Mouse (Mus musculus): ENCODE measurements around the gene Plekho1. TPM values are rescaled to one million over a fixed set of nuclear protein-coding genes. Genes with fewer than 3 reads are reported as not detected.

Gene Plekho1
- polyA plus RNA-seq, 1 experiment: 305 TPM

DNA sequence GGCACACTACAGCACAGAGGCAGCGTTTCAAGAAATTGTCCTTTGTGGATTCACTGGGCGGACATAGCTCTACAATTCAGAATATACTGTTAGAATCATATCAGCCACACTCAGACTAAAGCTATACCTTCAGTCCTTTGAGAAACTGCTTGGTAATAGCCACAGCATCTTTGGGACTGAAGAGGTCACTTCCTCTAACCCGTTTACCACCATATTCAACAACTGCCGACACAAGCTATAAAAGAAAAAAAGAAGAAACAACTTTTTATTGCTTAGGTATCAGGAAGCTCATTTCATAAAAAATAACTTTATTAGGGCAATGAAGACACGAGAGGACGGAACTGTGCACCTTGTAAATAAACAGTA lies 36.8 kb upstream of the Plekho1 start:
- no peak overlapping the region for H3K4me3 ChIP-seq (ENCODE audit: insufficient read depth, low read length)

DNA sequence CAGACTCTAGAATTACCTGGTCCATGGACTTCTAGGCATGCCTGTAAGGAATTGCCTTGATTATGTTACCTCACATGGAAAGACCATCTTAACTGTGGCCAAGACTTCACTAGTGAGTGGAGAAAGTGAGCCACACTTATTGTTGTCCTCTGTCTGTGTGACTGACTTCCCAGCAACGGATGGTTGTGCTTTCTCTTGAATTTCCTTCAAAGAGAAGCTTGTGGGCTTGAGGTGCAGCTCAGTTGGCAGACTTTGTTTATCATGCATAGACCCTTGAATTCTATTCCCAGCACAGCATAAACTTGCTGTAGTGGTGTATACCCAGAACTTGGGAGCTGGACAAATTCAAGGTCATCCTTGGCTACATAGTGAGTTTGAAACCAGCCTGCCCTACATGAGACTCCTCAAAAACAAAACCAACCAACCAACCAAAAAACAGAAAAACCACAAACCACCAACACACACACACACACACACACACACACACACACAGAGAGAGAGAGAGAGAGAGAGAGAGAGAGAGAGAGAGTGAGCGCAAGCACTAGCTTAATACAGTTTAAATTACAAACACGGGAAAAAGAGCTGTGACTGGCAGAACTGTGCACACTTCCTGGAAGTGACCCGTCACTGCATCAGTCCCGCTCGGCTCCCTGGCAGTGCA lies 36.3 kb upstream of the Plekho1 start:
- 0 out of 2 replicates have a peak overlapping the region, but pooled peaks have one; percentile 3 for H3K27ac ChIP-seq (ENCODE audit: insufficient read depth, low read depth, low read length)
- peaks cover 26% of the 10 kb centered on the region for H3K4me1 ChIP-seq (ENCODE audit: control insufficient read depth, insufficient read depth, low read length)
- TF ChIP-seq CTCF (IDR thresholded peaks at IDR 0.05; ENCODE audit: low read depth, low read length) (no peak), POLR2A (IDR thresholded peaks at IDR 0.05; ENCODE audit: borderline replicate concordance, low read depth, low read length) (no peak)
- H3K4me3 ChIP-seq (ENCODE audit: insufficient read depth, low read length): no peak overlapping the region

More for the DNA sequence above, 36.8 kb upstream of the Plekho1 start:
- Histone ChIP-seq H3K4me1 (ENCODE audit: control insufficient read depth, insufficient read depth, low read length) (peaks cover 21% of the 10 kb centered on the region), H3K27ac (ENCODE audit: insufficient read depth, low read depth, low read length) (no peak overlapping the region)
- TF ChIP-seq POLR2A (IDR thresholded peaks at IDR 0.05; ENCODE audit: borderline replicate concordance, low read depth, low read length) (no peak), CTCF (IDR thresholded peaks at IDR 0.05; ENCODE audit: low read depth, low read length) (no peak)

DNA sequence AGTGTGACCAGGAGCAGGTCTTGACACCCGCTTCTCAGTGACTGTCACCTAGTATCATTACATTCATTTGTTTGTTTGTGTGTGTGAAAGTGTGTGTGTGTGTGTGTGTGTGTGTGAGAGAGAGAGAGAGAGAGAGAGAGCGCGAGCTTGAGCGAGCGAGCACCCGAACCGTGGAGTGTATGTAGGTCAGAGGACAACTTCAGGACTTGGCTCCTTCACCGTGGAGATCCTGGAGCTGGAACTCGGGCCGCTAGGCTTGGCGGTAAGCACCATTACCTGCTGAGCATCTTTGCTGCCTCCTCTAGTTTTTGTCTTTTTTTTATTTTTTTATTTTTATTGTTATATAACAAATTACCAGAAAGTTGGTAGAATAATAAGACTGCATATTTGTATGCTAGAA lies 34.0 kb upstream of the Plekho1 start:
- Histone ChIP-seq H3K4me3 (ENCODE audit: insufficient read depth, low read length) (no peak overlapping the region), H3K27ac (ENCODE audit: insufficient read depth, low read depth, low read length) (no peak overlapping the region), H3K4me1 (ENCODE audit: control insufficient read depth, insufficient read depth, low read length) (peaks cover 32% of the 10 kb centered on the region)
- TF ChIP-seq CTCF (IDR thresholded peaks at IDR 0.05; ENCODE audit: low read depth, low read length): no peak
- TF ChIP-seq POLR2A (IDR thresholded peaks at IDR 0.05; ENCODE audit: borderline replicate concordance, low read depth, low read length): no peak

DNA sequence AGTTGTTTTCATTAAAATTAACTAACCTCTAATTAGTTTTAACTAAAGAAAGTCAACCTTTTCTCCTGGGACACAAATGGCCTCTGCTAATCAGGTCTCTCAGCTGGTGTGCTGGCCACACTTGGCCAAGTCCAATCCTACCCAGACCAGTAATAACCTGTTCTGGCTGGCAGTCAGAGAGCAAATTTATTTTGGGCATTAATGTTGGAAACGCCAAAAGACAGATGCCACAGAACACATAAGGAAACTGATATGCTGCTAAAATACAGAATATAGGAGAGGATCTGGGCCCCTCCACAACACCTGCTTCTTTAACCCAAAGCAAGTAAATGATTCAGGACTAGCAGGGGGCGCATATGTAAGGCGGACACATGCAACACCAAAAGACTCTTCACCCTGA lies 33.5 kb upstream of the Plekho1 start:
- TF ChIP-seq CTCF (IDR thresholded peaks at IDR 0.05; ENCODE audit: low read depth, low read length) (no peak), POLR2A (IDR thresholded peaks at IDR 0.05; ENCODE audit: borderline replicate concordance, low read depth, low read length) (no peak)
- Histone ChIP-seq H3K4me1 (ENCODE audit: control insufficient read depth, insufficient read depth, low read length) (peaks cover 32% of the 10 kb centered on the region), H3K27ac (ENCODE audit: insufficient read depth, low read depth, low read length) (no peak overlapping the region), H3K4me3 (ENCODE audit: insufficient read depth, low read length) (no peak overlapping the region)

DNA sequence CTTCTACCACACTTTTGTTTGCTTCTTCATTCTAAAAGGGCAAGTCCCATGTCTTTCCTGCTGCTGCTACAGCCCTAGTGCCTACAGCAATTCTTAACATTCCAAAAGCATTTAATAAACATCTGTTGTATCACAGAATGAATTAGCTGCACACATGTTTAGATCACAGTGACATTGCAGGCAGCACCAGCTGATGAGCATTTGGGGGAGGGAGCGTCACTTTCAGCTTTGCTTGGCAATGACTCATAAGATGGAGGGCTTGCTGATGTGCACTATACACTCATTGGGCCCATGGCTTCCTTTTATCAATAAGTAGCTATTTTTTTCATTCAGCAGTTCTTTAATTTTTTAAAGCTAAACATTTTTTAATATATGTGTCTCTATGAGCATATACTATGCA lies 32.1 kb upstream of the Plekho1 start:
- Histone ChIP-seq H3K4me1 (ENCODE audit: control insufficient read depth, insufficient read depth, low read length) (peaks cover 27% of the 10 kb centered on the region), H3K4me3 (ENCODE audit: insufficient read depth, low read length) (no peak overlapping the region), H3K27ac (ENCODE audit: insufficient read depth, low read depth, low read length) (peak overlapping the region; percentile 19; the same call in 1 of the 2 replicates)
- TF ChIP-seq CTCF (IDR thresholded peaks at IDR 0.05; ENCODE audit: low read depth, low read length): no peak
- TF ChIP-seq POLR2A (IDR thresholded peaks at IDR 0.05; ENCODE audit: borderline replicate concordance, low read depth, low read length): no peak

DNA sequence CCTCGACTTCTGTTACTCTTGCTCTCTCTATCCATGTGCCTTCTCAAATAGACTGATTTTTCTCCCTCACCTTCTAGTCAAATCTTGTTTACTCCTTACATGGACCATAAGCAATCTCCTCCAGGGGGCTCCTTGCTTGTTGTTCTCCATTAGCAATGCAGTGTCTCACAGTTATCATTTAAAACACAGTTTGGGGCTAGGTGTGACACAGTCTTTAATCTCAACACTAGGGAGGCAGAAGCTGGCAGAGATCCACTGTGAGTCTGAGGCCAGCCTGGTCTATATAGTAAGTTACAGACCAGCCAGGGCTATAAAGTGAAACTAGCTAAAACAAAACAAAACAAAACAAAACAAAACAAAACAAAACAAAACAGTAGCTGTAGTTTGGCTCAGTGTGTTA lies 31.3 kb upstream of the Plekho1 start:
- TF ChIP-seq CTCF (IDR thresholded peaks at IDR 0.05; ENCODE audit: low read depth, low read length): no peak
- TF ChIP-seq POLR2A (IDR thresholded peaks at IDR 0.05; ENCODE audit: borderline replicate concordance, low read depth, low read length): no peak
- H3K4me3 ChIP-seq (ENCODE audit: insufficient read depth, low read length): no peak overlapping the region
- H3K4me1 ChIP-seq (ENCODE audit: control insufficient read depth, insufficient read depth, low read length): peaks cover 21% of the 10 kb centered on the region
- H3K27ac ChIP-seq (ENCODE audit: insufficient read depth, low read depth, low read length): peak overlapping the region; percentile 17; the same call in 1 of the 2 replicates

DNA sequence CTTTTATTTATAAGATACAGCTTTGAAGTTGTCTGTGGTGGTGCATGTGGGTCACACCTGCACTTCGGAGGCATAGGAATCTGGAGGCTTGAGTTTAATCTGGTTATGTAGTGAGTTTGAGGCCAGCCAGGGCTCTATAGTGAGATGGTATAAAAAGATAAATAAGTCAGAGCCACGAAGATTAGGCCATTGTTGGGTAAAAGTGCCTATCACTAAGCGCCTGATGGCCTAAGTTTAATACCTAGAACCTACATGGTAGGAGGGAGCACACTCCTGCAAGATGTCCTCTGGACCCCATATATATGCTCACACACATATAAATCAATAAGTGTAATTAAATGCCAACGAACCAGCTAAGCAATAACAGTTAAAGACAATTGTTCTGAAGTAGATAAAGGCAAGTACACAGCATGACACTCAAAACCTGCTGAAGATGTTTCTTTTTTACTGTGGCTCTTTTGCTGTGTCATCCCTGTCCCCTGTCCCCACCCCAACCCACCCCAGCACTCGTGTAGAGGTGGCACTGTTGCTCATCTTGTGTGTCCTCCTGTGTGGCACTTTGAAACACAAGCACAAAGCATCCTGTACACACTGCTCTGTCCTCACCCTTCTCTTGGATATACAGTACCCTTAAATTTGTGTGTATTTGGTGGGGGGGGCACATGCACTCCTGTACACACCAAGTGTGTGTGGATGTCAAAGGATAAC lies 25.8 kb upstream of the Plekho1 start:
- Histone ChIP-seq H3K4me1 (ENCODE audit: control insufficient read depth, insufficient read depth, low read length) (peaks cover 13% of the 10 kb centered on the region), H3K27ac (ENCODE audit: insufficient read depth, low read depth, low read length) (no peak overlapping the region), H3K4me3 (ENCODE audit: insufficient read depth, low read length) (no peak overlapping the region)
- TF ChIP-seq POLR2A (IDR thresholded peaks at IDR 0.05; ENCODE audit: borderline replicate concordance, low read depth, low read length) (no peak), CTCF (IDR thresholded peaks at IDR 0.05; ENCODE audit: low read depth, low read length) (no peak)

DNA sequence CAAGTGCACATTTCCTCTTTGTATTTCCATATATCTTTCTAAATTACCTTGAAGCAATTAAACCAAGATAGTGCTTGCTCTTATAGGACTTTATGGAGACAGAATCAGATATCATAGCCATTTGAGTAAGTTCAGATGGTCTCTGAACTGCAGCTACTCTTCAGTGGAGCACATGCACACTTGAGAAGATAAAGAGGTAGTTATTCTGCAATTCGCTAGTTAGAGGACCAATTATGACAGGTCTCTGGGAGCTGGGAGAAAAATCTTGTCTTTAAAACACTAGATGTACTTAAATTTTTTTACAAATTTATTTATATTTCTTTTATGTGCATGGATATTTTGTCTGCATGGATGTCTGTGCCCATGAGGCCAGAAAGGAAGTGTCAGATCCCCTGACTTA lies 24.9 kb upstream of the Plekho1 start:
- Histone ChIP-seq H3K27ac (ENCODE audit: insufficient read depth, low read depth, low read length) (no peak overlapping the region), H3K4me1 (ENCODE audit: control insufficient read depth, insufficient read depth, low read length) (peaks cover 17% of the 10 kb centered on the region), H3K4me3 (ENCODE audit: insufficient read depth, low read length) (no peak overlapping the region)
- TF ChIP-seq CTCF (IDR thresholded peaks at IDR 0.05; ENCODE audit: low read depth, low read length): no peak
- no peak for TF ChIP-seq POLR2A (IDR thresholded peaks at IDR 0.05; ENCODE audit: borderline replicate concordance, low read depth, low read length)

DNA sequence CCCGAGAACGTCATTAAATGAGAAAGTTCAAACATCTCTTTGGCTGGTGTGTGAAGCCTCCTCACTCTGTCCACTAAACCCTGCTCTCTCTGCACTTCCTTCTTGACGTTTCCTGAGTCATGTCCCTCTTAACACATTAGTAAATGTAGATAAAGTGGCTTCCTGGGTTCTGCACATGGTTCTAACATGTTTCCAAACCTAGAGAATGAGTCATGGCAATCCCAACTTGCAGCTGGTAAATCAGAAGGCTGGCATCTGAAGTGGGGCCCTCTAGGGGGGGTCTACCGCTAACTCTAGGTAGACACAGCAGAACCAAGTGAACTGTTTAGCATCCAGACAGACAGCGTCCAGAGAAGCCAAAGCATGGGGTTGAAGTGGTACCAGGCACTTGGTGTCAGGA lies 21.7 kb upstream of the Plekho1 start:
- TF ChIP-seq POLR2A (IDR thresholded peaks at IDR 0.05; ENCODE audit: borderline replicate concordance, low read depth, low read length) (no peak), CTCF (IDR thresholded peaks at IDR 0.05; ENCODE audit: low read depth, low read length) (no peak)
- Histone ChIP-seq H3K4me3 (ENCODE audit: insufficient read depth, low read length) (no peak overlapping the region), H3K27ac (ENCODE audit: insufficient read depth, low read depth, low read length) (peak overlapping the region; percentile 56), H3K4me1 (ENCODE audit: control insufficient read depth, insufficient read depth, low read length) (peaks cover 32% of the 10 kb centered on the region)

DNA sequence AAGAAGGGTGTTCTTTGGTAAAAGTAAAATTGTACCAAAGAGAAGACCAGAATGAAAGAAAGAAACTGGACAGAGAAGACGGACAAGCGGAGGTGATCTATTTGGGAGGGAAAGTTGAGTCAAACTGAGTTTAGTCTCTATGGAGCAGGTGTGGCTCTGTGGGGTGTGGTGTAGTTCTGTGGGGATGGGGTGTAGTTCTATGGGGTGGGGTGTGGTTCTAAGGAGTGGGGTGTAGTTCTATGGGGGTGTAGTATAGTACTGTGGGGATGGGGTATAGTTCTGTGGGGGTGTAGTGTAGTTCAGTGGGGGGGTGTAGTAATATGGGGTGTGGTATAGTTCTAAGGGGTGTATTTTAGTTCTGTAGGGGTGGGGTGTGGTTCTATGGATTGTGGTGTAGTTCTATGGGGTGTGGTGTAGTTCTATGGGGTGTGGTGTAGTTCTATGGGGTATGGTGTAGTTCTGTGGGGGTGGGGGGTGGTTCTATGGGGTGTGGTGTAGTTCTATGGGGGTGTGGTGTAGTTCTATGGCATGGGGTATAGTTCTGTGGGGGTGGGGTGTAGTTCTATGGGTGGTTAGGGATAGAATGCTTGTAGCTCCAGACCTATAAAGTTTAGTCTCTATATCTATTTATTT lies 20.6 kb upstream of the Plekho1 start:
- H3K27ac ChIP-seq (ENCODE audit: insufficient read depth, low read depth, low read length): no peak overlapping the region; the same call in 1 of the 2 replicates
- no peak overlapping the region for H3K4me3 ChIP-seq (ENCODE audit: insufficient read depth, low read length)
- H3K4me1 ChIP-seq (ENCODE audit: control insufficient read depth, insufficient read depth, low read length): peaks cover 39% of the 10 kb centered on the region
- TF ChIP-seq POLR2A (IDR thresholded peaks at IDR 0.05; ENCODE audit: borderline replicate concordance, low read depth, low read length): no peak
- no peak for TF ChIP-seq CTCF (IDR thresholded peaks at IDR 0.05; ENCODE audit: low read depth, low read length)

Measured in bone marrow macrophage, adult 2 months (primary cell).